Mouse (Mus musculus) stomach, postnatal 0 days (tissue): ENCODE measurements around the gene Selenbp1.

Experiments used
- CTCF ChIP-seq: IDR thresholded peaks from 2 replicates; pipeline ENCODE4 v1.5.1; 2016; ENCODE audit warnings: antibody characterized with exemption, low read depth, mild to moderate bottlenecking, moderate library complexity
- EP300 ChIP-seq: optimal IDR thresholded peaks from 2 replicates; pipeline ENCODE3; 2016; ENCODE audit warnings: antibody characterized with exemption

GRCm38 (mm10) chr3:94913801-94914200 is 19.1 kb upstream of the Selenbp1 start:
- TF ChIP-seq CTCF, result no peak
- no peak for TF ChIP-seq EP300
